In the genomic region with DNA sequence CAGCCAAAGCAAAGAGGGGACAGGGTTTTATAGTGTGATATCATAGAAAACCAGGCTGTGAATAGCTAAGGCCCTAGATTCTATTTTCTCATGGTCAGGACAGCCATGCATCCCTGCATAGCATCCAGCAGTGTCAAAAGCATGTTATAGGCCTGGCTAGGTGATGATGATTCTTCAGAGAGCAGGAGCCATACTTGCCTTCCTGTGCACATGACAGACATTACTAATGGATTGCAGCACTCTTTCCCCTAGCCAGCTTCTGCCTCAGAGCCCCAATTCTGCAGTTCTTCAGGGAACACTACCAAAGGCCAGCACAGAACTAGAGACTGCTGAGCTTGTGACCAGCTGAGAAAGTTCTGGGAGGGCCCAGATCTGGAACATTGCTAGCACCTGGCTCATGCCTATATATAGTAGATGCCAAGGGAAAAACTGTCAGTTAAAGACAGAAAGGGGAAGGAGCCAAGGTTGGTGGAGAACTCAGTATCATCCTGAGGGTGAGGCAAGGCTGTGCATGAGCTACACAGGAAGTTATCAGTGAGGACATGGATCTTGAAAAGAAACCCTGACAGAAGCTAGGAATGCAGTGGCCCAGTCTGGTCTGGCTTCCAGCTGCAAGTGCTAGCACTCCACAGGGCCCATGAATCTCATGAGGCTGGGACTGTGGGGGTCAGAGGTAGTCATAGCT, we compare ENCODE assay signal across 7 mouse cellular contexts.
A peak's percentile ranks its signal among the peaks of the same experiment; 100 is the strongest.
DNase-seq lines count a peak whose midpoint lies in the region; ATAC-seq and TF ChIP-seq lines count a peak whose summit lies in the region.

No protein-coding gene starts in this region.

- TF ChIP-seq CTCF in bone marrow macrophage, adult 2 months (IDR thresholded peaks at IDR 0.05; ENCODE audit: low read depth, low read length) = no peak

- H3K4me3 ChIP-seq in lung, embryonic 16.5 days (ENCODE audit: low read length) = no peak overlapping the region
- H3K4me3 ChIP-seq in bone marrow macrophage, adult 2 months (ENCODE audit: insufficient read depth, low read length) = peak overlapping the region; percentile 42
- no peak overlapping the region; the same call in 1 of the 2 replicates for H3K4me3 ChIP-seq in heart, embryonic 16.5 days (ENCODE audit: low read length)

- H3K9me3 ChIP-seq in lung, embryonic 16.5 days (ENCODE audit: control insufficient read depth, low read length) = no peaks in the 10 kb centered on the region
- no peaks in the 10 kb centered on the region for H3K9me3 ChIP-seq in heart, embryonic 16.5 days (replicated peaks; ENCODE audit: control insufficient read depth, low read length)

- H3K4me1 ChIP-seq in lung, embryonic 16.5 days (replicated peaks; ENCODE audit: control insufficient read depth, insufficient read depth, low read length) = peaks cover 29% of the 10 kb centered on the region
- H3K4me1 ChIP-seq in bone marrow macrophage, adult 2 months (ENCODE audit: control insufficient read depth, insufficient read depth, low read length) = peaks cover 61% of the 10 kb centered on the region
- H3K4me1 ChIP-seq in heart, embryonic 16.5 days (ENCODE audit: control insufficient read depth, insufficient read depth, low read length) = peaks cover 27% of the 10 kb centered on the region

- no peak overlapping the region for H3K9ac ChIP-seq in lung, embryonic 16.5 days (ENCODE audit: low read length)
- no peak overlapping the region for H3K9ac ChIP-seq in heart, embryonic 16.5 days (ENCODE audit: low read length)

- H3K4me2 ChIP-seq in lung, embryonic 16.5 days (ENCODE audit: low read depth, low read length) = peak overlapping the region; percentile 48
- peak overlapping the region; percentile 53 for H3K4me2 ChIP-seq in heart, embryonic 16.5 days (ENCODE audit: low read depth, low read length)

- no peak for TF ChIP-seq POLR2A in bone marrow macrophage, adult 2 months (IDR thresholded peaks at IDR 0.05; ENCODE audit: borderline replicate concordance, low read depth, low read length)

- H3K27ac ChIP-seq in lung, embryonic 16.5 days (ENCODE audit: low read length) = peak overlapping the region; percentile 94
- peak overlapping the region; percentile 93 for H3K27ac ChIP-seq in bone marrow macrophage, adult 2 months (ENCODE audit: insufficient read depth, low read depth, low read length)
- peak overlapping the region; percentile 84 for H3K27ac ChIP-seq in heart, embryonic 16.5 days (ENCODE audit: low read length)

- no peaks in the 10 kb centered on the region for H3K36me3 ChIP-seq in lung, embryonic 16.5 days (ENCODE audit: control insufficient read depth, insufficient read depth, low read length)
- H3K36me3 ChIP-seq in heart, embryonic 16.5 days (ENCODE audit: control insufficient read depth, insufficient read depth) = no peaks in the 10 kb centered on the region

- no peak for DNase-seq in lung, postnatal 10 days
- peak; percentile 53 for DNase-seq in naive thymus-derived CD4-positive, alpha-beta T cell, adult 2 months (ENCODE audit: low read depth)
- DNase-seq in adrenal gland, adult 2 months = no peak
- DNase-seq in right cerebral cortex, adult 2 months (ENCODE audit: low spot score in 2 of 2) = no peak

- no peak for ATAC-seq in lung, embryonic 16.5 days (ENCODE audit: low read depth)
- peak; percentile 5; the same call in 1 of the 2 replicates for ATAC-seq in heart, embryonic 16.5 days (replicated peaks; ENCODE audit: extremely low read depth, insufficient read depth, low FRiP score)

- no peaks in the 10 kb centered on the region for H3K27me3 ChIP-seq in lung, embryonic 16.5 days (ENCODE audit: control insufficient read depth, insufficient read depth, low read depth, low read length)
- no peaks in the 10 kb centered on the region for H3K27me3 ChIP-seq in heart, embryonic 16.5 days (ENCODE audit: control insufficient read depth, insufficient read depth, low read length)
